Mouse (Mus musculus): ENCODE measurements at regions not wholly inside any gene's neighbourhood (a gene's known extent, or its start where the extent isn't known, plus 50 kb on each side); places are given as distances from the start of the nearest gene placed in this dataset.

DNA sequence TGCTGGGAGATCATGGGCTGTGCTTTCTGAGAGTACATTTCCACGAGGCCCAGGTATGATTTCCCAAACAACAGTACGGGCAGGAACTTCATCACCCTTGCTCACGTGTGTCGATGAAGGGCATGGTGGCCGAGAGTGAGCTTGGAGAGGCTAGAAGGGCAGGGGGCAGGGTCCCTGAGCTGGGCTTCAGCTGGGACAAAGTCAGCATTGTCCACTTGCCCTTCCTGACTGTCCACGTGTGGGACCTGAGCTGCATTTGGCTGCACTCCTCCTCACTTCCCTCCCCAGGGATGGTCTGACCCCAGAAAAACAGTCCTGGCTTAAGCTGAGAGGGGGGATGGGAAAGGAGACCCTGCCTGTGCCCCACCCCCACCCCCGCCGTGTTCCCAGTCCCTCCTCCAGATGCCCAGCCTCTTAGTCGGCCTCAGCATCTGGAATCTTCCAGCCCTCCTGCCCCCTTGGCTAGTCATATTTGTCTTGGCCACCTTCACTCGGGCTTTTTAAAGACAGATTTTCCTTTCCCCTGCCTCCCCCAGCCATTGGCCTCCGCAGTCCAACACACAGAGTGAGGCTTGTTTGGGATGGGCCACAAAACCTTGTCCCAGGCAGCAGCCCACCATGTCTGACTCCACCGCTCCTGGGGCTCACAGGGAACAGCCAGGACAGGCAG lies 58.6 kb downstream of the Isg20 start:
- no peak for ATAC-seq (ENCODE audit: low FRiP score)
- Histone ChIP-seq H3K9ac (no peak overlapping the region), H3K4me2 (no peak overlapping the region), H3K27me3 (no peaks in the 10 kb centered on the region), H3K36me3 (no peaks in the 10 kb centered on the region), H3K9me3 (0 out of 2 replicates have a peak, but pooled peaks cover under 1% of the 10 kb centered on the region), H3K27ac (no peak overlapping the region), H3K4me1 (replicated peaks) (0 out of 2 replicates have a peak, but pooled peaks cover 5% of the 10 kb centered on the region), H3K4me3 (no peak overlapping the region)
- WGBS = 63% methylated on average over 12 of the region's 12 CpGs

DNA sequence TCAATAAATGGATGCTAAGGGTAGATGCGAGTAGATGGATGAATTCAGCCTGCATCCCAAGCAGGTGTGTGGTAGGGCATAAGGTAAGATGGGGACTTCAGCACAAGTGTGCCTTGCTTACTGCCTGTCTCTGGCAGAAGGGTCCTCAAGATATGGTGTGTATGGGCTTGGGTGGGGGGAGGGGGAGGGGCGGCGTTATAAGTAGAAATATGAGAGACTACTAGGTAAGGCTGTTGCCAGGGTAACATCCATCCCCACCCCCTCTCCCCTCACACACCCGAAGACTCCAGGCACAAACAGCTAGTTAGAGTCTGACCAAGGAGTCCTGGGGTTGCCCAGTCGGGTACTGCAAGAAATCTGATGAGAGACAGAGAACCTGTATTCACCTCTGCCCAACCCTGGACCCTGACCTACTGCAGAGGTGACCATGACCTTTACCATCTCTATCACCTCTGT lies 63.5 kb upstream of the Acan start:
- Histone ChIP-seq H3K4me3 (peak overlapping the region; percentile 46), H3K9ac (peak overlapping the region; percentile 72)
- 42% methylated on average over 5 of the region's 5 CpGs for WGBS

DNA sequence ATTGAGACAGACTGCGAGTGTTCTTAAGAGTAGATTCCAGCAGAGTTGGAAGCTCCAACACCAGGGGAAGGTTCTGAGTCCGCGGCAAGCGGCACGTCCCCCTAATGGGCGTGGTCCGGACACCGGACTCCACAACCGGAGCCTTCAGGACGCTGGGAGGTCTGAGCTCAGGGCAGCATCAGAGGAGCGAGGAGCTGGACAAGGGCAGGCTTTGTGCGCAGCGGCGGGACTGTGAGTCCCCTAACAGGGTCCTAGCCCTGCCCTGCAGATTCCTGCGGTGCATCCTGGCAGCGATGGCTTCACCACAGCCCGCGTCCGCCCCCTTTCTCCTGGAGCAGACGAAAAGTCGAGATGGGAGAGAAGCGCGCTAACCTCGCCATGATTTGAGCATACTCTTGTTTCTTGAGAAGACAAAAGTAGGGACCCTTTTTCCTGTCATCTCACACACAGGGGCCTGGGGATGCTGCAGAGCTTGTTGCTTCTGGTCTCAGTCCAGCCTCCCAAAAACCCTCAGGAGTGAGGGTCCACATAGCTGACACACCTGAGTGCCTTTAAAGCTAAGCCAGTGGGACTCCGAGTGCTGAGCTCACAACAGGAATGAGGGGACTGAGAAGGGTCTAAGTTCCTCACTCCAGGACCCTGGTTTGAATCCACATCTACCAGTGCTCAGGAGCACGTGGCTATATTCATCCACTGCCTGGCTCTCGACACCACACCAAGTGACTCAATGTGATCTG lies 62.8 kb upstream of the Acan start:
- Histone ChIP-seq H3K4me3 (peak overlapping the region; percentile 46), H3K27me3 (peaks cover 9% of the 10 kb centered on the region; the same call in 1 of the 2 replicates), H3K27ac (no peak overlapping the region), H3K36me3 (no peaks in the 10 kb centered on the region), H3K4me2 (peak overlapping the region; percentile 89), H3K9me3 (no peaks in the 10 kb centered on the region), H3K4me1 (replicated peaks) (peaks cover 12% of the 10 kb centered on the region), H3K9ac (peak overlapping the region; percentile 72)
- 4% methylated on average over 27 of the region's 27 CpGs for WGBS
- peak; percentile 65 for ATAC-seq (ENCODE audit: low FRiP score)

More for the DNA sequence above, 63.5 kb upstream of the Acan start:
- no peaks in the 10 kb centered on the region for H3K36me3 ChIP-seq
- H3K4me1 ChIP-seq (replicated peaks) = peaks cover 12% of the 10 kb centered on the region
- H3K27me3 ChIP-seq = peaks cover 9% of the 10 kb centered on the region; the same call in 1 of the 2 replicates
- no peak for ATAC-seq (ENCODE audit: low FRiP score)
- H3K4me2 ChIP-seq = peak overlapping the region; percentile 89
- H3K9me3 ChIP-seq = no peaks in the 10 kb centered on the region
- H3K27ac ChIP-seq = no peak overlapping the region

DNA sequence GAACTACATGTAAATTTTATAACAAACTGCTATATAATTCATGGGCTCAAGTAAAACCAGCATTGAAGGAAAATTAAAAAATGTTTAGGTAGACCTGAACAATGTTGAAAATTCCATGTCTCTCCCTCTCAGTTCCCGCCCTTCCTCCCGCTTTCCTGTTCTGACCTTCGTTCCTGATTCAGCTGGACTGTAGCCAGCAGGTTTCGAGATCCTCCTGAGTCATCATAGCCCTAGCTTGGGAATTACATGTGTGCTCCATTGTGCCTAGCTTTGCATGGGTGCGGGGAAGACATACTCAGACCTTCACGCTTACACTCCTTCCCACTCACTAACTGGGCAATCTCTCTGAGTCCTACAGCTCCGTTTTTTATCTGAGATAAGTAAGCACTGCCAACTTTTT lies 60.3 kb upstream of the Acan start:
- Histone ChIP-seq H3K27ac (no peak overlapping the region), H3K4me1 (replicated peaks) (peaks cover 12% of the 10 kb centered on the region), H3K9me3 (no peaks in the 10 kb centered on the region), H3K4me3 (no peak overlapping the region), H3K4me2 (no peak overlapping the region), H3K27me3 (peaks cover 9% of the 10 kb centered on the region; the same call in 1 of the 2 replicates), H3K36me3 (no peaks in the 10 kb centered on the region), H3K9ac (no peak overlapping the region)
- 91% methylated on average over 7 of the region's 7 CpGs for WGBS
- no peak for ATAC-seq (ENCODE audit: low FRiP score)

DNA sequence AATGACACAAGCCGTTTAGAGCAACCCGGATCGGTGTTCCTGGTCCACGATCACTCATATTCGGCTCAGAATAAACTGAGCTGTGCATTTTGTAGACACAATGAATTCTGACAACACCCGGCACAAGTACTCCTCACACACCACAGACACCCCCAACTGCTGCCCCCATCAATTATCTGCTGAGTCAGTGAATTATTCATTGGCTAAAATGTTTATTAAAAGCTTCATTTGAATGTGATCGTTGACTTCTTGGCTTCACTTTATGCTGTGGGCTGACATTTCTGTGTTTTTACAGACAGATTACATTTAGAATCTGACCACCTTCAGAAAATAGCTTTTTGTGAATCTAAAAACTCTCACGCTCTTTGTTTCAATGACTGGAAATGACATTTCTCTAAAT lies 59.1 kb upstream of the Acan start:
- no peak overlapping the region for H3K27ac ChIP-seq
- ATAC-seq (ENCODE audit: low FRiP score) = no peak
- H3K27me3 ChIP-seq = peaks cover 8% of the 10 kb centered on the region; the same call in 1 of the 2 replicates

DNA sequence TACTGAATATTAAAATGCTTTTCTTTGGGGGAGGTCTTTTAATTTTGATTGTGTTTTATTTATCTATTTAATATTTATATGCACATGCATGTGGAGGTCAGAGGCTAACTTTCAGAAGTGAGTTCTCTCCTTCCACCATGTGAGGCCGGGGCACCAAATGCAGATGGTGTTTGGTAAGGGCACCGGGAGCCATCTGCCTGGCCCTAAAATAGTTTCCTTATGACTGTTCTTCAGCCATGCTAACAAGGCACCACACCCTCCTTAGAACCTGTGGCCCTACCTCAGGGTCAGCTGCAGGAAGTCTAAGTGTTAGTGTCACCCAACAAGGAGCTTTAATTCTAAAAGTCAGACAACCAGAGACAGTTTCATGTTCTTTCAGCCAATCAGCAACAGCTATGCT lies 58.2 kb upstream of the Acan start:
- Histone ChIP-seq H3K27me3 (peaks cover 6% of the 10 kb centered on the region; the same call in 1 of the 2 replicates), H3K36me3 (no peaks in the 10 kb centered on the region), H3K4me1 (replicated peaks) (peaks cover 7% of the 10 kb centered on the region), H3K9ac (no peak overlapping the region), H3K9me3 (no peaks in the 10 kb centered on the region), H3K4me2 (no peak overlapping the region), H3K27ac (no peak overlapping the region), H3K4me3 (no peak overlapping the region)
- WGBS = 79% methylated on average over 2 of the region's 2 CpGs
- ATAC-seq (ENCODE audit: low FRiP score) = no peak

More for the DNA sequence above, 59.1 kb upstream of the Acan start:
- H3K4me1 ChIP-seq (replicated peaks) = peaks cover 12% of the 10 kb centered on the region
- no peak overlapping the region for H3K4me2 ChIP-seq
- 84% methylated on average over 8 of the region's 8 CpGs for WGBS
- no peak overlapping the region for H3K4me3 ChIP-seq
- H3K36me3 ChIP-seq = no peaks in the 10 kb centered on the region
- no peak overlapping the region for H3K9ac ChIP-seq
- H3K9me3 ChIP-seq = no peaks in the 10 kb centered on the region

DNA sequence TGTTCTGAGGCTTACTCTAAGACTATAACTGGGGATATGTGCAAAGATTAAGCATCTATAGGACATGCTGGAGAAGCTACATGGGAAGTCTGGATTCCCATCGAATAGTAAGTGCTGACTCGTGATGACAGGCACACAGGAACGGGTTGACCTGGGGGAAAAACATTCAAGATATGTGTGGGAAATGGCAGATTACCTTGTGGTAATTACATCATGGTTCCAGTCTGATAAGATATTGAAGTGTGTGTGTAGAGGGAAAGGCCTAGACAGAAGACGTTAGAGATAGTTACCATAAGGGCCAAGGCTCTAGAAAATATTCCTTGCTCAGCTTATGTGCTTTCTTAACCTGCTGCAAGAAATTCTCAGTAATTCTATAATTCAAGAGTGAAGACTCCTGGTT lies 57.5 kb upstream of the Acan start:
- Histone ChIP-seq H3K9me3 (no peaks in the 10 kb centered on the region), H3K36me3 (no peaks in the 10 kb centered on the region), H3K4me2 (no peak overlapping the region), H3K4me1 (replicated peaks) (no peaks in the 10 kb centered on the region), H3K9ac (no peak overlapping the region), H3K27me3 (peaks cover 6% of the 10 kb centered on the region; the same call in 1 of the 2 replicates), H3K27ac (no peak overlapping the region), H3K4me3 (no peak overlapping the region)
- ATAC-seq (ENCODE audit: low FRiP score) = no peak
- 85% methylated on average over 4 of the region's 4 CpGs for WGBS

Measured in hindbrain, embryonic 13.5 days (tissue).